Mouse (Mus musculus) gastrocnemius, postnatal 36 days (tissue): ENCODE results near the gene Defa36. TPM values are rescaled to one million over a fixed set of nuclear protein-coding genes. Genes with fewer than 3 reads are reported as not detected.
"Not testable (repeated sequence)": the region's sequence is repeated elsewhere in the genome, so short reads cannot be mapped to it uniquely, and the experiment has no call there.

Experiments
- DNase-seq, 2 experiments: peaks; one replicate each; pipeline ENCODE4 v3.0.0; 2022
- intact Hi-C: fragments of 180-260 bp; cut with DNase I; formaldehyde crosslinking; loops from one replicate; pipeline ENCODE4 v1.15.1; 2025
- long read RNA-seq, 2 experiments: library from polyadenylated mRNA; stranded (forward); transcript quantifications; one replicate each; pipeline ENCODE4 v2.0.0; 2021
- total RNA-seq, 2 experiments: library from RNA; stranded (reverse); gene quantifications; 2 replicates each; pipeline ENCODE4 v1.2.3; 2021

Defa36 gene
- not detected for total RNA-seq
- long read RNA-seq, experiment 1, result 0 reads
- long read RNA-seq, experiment 2, result 0 reads

- intact Hi-C loops, DNase-seq: not testable (repeated sequence)
These were observed at the start of gene Defa36 for GRCm38 (mm10) chr8:21427111-21427510. Gene Defa36, plus strand, starts transcription at chr8:21427411.

GRCm38 (mm10) chr8:21378215-21378614 is 49.0 kb upstream of the Defa36 start, which contains the start of gene Defa2:
Gene Defa2, plus strand, starts transcription at chr8:21378515.
- DNase-seq, intact Hi-C loops: not testable (repeated sequence)

DNA sequence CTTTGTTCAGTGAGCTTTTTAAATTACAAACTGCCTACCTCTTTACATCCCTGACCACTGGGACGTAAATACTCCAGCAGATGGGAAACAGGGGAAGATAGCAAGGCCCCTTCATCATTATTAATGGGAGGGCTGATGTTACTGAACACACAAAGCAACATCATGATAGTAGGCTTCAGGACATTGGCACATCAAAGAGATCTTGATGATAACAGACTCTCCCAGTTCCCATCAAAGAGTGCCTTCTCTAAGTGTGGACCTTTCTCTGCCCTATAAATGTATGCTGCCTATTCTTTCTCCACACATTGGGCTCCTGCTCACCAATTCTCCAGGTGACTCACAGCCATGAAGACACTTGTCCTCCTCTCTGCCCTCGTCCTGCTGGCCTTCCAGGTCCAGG is 35.7 kb upstream of the Defa36 start, which contains the start of gene Defa33:
Gene Defa33 (plus strand): TSS at position 301 of the 400 bp plus-strand sequence.
- intact Hi-C loops, DNase-seq: not testable (repeated sequence)

DNA sequence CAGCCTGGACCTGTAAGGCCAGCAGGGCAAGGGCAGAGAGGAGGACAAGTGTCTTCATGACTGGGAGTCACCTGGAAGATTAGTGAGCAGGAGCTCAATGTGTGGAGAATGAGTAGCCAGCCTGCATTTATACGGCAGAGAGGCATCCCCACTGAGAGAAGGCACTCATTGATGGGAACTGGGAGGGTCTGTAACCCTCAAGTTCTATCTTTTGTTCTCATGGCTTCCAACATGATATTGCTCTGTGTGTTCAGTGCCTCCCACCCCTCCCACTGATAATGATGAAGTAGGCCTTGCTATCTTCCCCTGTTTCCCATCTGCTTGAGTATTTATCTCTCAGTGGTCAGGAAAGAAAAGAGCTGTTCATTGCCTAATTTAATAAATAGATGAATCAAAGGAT is 29.2 kb downstream of the Defa36 start, which contains the start of gene Gm7849:
Gene Gm7849 (minus strand): TSS at position 101 of the 400 bp plus-strand sequence.
- DNase-seq, intact Hi-C loops: not testable (repeated sequence)

Other genes with a start within 250 kb of the Defa36 start
- not detected for gene Defa31, start 235.8 kb upstream of the Defa36 start, total RNA-seq
- not detected for gene Gm15293, start 225.8 kb upstream of the Defa36 start, total RNA-seq
- gene Gm15292, start 177.7 kb upstream of the Defa36 start, total RNA-seq, result not detected
- gene Defa27, start 111.9 kb upstream of the Defa36 start, total RNA-seq, result not detected
- not detected for gene Defa29, start 100.4 kb upstream of the Defa36 start, total RNA-seq
- not detected for gene Defa2, start 48.9 kb upstream of the Defa36 start, total RNA-seq
- not detected for gene Defa33, start 35.6 kb upstream of the Defa36 start, total RNA-seq
- gene Gm7849, start 29.1 kb downstream of the Defa36 start, total RNA-seq, result not detected
- gene Defa20, start 81.8 kb downstream of the Defa36 start, total RNA-seq, result not detected
- not detected for gene Defa32, start 101.6 kb downstream of the Defa36 start, total RNA-seq
- gene Defa37, start 138.0 kb downstream of the Defa36 start, total RNA-seq, result not detected
- gene Defa28, start 155.6 kb downstream of the Defa36 start, total RNA-seq, result not detected
- not detected for gene Gm7861, start 167.1 kb downstream of the Defa36 start, total RNA-seq
- gene Defa26, start 190.8 kb downstream of the Defa36 start, total RNA-seq, result not detected
- gene Defa17, start 228.4 kb downstream of the Defa36 start, total RNA-seq, result not detected
- not detected for gene Defa34, start 238.4 kb downstream of the Defa36 start, total RNA-seq